ENCODE assay signal across 22 mouse cellular contexts in the genomic region with DNA sequence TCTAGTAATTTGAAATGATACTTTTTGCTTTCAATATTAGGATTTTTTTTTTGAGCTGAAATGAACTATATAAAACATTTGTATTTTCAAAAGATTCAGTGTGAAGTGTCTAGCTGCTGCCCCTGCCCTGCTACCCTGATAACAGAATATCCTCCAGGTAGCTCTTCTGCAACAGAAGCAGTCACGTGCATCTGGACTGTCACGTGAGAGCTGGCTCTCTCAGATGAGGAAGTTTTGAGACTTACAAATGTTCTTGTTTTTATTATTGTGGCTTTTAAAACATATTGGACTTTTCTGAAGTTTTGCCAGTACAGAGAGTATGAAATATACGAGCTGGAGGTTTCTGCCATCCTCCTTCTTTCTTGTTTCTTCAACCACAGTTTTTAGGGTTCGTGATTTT. TPM values are rescaled to one million over a fixed set of nuclear protein-coding genes. Genes with fewer than 3 reads are reported as not detected.
A peak's percentile ranks its signal among the peaks of the same experiment; 100 is the strongest.
DNase-seq lines count a peak whose midpoint lies in the region; ATAC-seq lines count a peak whose summit lies in the region.
"Had no signal": no experiment of that assay in that cellular context is flagged by ENCODE, and none has a peak within 500 bp of the region (broad histone marks: within the 10 kb centered on the region; RNA-seq: fewer than 3 reads in every experiment).

No protein-coding gene starts in this region.

- ATAC-seq in midbrain, embryonic 16.5 days, result no peak
- ATAC-seq: activated CD4-positive, CD25-positive, alpha-beta regulatory T cell, adult 4 months; forebrain, embryonic 13.5 days; forebrain, embryonic 16.5 days had no signal

- no peaks in the 10 kb centered on the region for H3K36me3 ChIP-seq in splenic B cell, adult 2 months (ENCODE audit: control insufficient read depth, insufficient read depth, low read length, poor library complexity, severe bottlenecking)
- no peaks in the 10 kb centered on the region; the same call in 1 of the 2 replicates for H3K36me3 ChIP-seq in midbrain, embryonic 16.5 days (ENCODE audit: control insufficient read depth, insufficient read depth, low read length)

- no peak overlapping the region for H3K4me2 ChIP-seq in midbrain, embryonic 16.5 days (ENCODE audit: low read length)
- H3K4me2 ChIP-seq: forebrain, embryonic 13.5 days; heart, embryonic 11.5 days; hindbrain, embryonic 12.5 days; hindbrain, embryonic 15.5 days had no signal

- H3K27me3 ChIP-seq in splenic B cell, adult 2 months (ENCODE audit: control insufficient read depth, insufficient read depth, low read length, poor library complexity, severe bottlenecking), result no peaks in the 10 kb centered on the region
- H3K27me3 ChIP-seq in midbrain, embryonic 16.5 days (ENCODE audit: control insufficient read depth, insufficient read depth, low read depth, low read length), result no peaks in the 10 kb centered on the region
- H3K27me3 ChIP-seq: CH12.LX; forebrain, embryonic 13.5 days; hindbrain, embryonic 12.5 days; hindbrain, embryonic 15.5 days had no signal

- DNase-seq in spleen, adult 18-20 months, result peak; percentile 4 to 7
- no peak for DNase-seq in spleen, postnatal 10 days (ENCODE audit: low spot score in 2 of 2)
- DNase-seq in A20 (ENCODE audit: low read depth, low spot score), result peak; percentile 20
- DNase-seq in B cell, adult 2 months, result peak; percentile 31 to 33
- DNase-seq in splenic B cell, adult 2 months (ENCODE audit: low read depth, low spot score), result peak; percentile 66
- DNase-seq: adrenal gland, adult 8-10 months; adrenal gland, postnatal 25 days; cerebellum, adult 18-20 months; cerebellum, adult 9-10 months; cerebellum, postnatal 14 days; gastrocnemius, adult 2 months; gastrocnemius, postnatal 14 days; heart, adult 11 months had no signal

- H3K9ac ChIP-seq in midbrain, embryonic 16.5 days (ENCODE audit: low read depth, low read length), result no peak overlapping the region
- H3K9ac ChIP-seq: forebrain, embryonic 13.5 days; hindbrain, embryonic 12.5 days; hindbrain, embryonic 15.5 days had no signal

- WGBS in midbrain, embryonic 16.5 days, result 94% methylated on average over 4 of the region's 4 CpGs

- no peak overlapping the region for H3K27ac ChIP-seq in midbrain, embryonic 16.5 days (ENCODE audit: low read length)
- H3K27ac ChIP-seq: forebrain, embryonic 10.5 days; forebrain, embryonic 13.5 days; gastrocnemius, adult 2 months; hindbrain, embryonic 12.5 days; hindbrain, embryonic 15.5 days had no signal

- H3K4me1 ChIP-seq in midbrain, embryonic 16.5 days (ENCODE audit: control insufficient read depth, insufficient read depth, low read length), result no peaks in the 10 kb centered on the region
- H3K4me1 ChIP-seq: forebrain, embryonic 10.5 days; forebrain, embryonic 13.5 days; hindbrain, embryonic 12.5 days; hindbrain, embryonic 15.5 days had no signal

- no peak overlapping the region for H3K4me3 ChIP-seq in midbrain, embryonic 16.5 days (ENCODE audit: low read depth, low read length)
- H3K4me3 ChIP-seq: forebrain, embryonic 10.5 days; forebrain, embryonic 13.5 days; gastrocnemius, adult 2 months; hindbrain, embryonic 12.5 days; hindbrain, embryonic 15.5 days had no signal

- no peaks in the 10 kb centered on the region for H3K9me3 ChIP-seq in midbrain, embryonic 16.5 days (replicated peaks; ENCODE audit: control insufficient read depth, low read length, poor library complexity, severe bottlenecking)
- H3K9me3 ChIP-seq: forebrain, embryonic 10.5 days; forebrain, embryonic 13.5 days; hindbrain, embryonic 12.5 days; hindbrain, embryonic 15.5 days had no signal

RNA-seq across cellular contexts. Expression of a gene that starts 34.3 kb away (rescaled TPM):
- 6.4 and 6.6 TPM in 2 replicates for polyA plus RNA-seq in midbrain, embryonic 16.5 days (2015; fragmentation: Nextera tagmentation; extraction: Ambion mirVana)

RNA-seq across cellular contexts. Expression of a gene that starts 34.5 kb away (rescaled TPM):
- 11.9 and 12.1 TPM in 2 replicates for polyA plus RNA-seq in midbrain, embryonic 16.5 days (2015; fragmentation: Nextera tagmentation; extraction: Ambion mirVana)

Comparison
In these comparisons a context has a peak if more than half of its experiments do, and no peak if none do; other contexts are left out.
1. DNase-seq: peak in spleen, adult 18-20 months (2 of 2), A20 (single experiment), B cell, adult 2 months (2 of 2) and splenic B cell, adult 2 months (single experiment); none in spleen, postnatal 10 days (0 of 2).